Mouse (Mus musculus) heart, embryonic 11.5 days (tissue): Measurements from ENCODE around the gene Apeh. TPM values are rescaled to one million over a fixed set of nuclear protein-coding genes. Genes with fewer than 3 reads are reported as not detected.

Experiments used
- ATAC-seq: fragments of 200-750 bp; cut with Nextera tagmentation; replicated peaks from 2 replicates; pipeline ENCODE4 v1.8.0; 2017; ENCODE audit warnings: moderate library complexity; ENCODE audit not compliant: insufficient number of reproducible peaks, low FRiP score, low TSS enrichment
- H3K27ac ChIP-seq: fragments of 300-500 bp; sonication (generic); 2 replicates; pipeline ENCODE4 v1.5.1; 2014; ENCODE audit warnings: mild to moderate bottlenecking, low read depth, low read length
- H3K27me3 ChIP-seq: fragments of 300-500 bp; sonication (generic); 2 replicates; pipeline ENCODE4 v1.6.1; 2014; ENCODE audit warnings: mild to moderate bottlenecking, low read length, mixed read lengths; ENCODE audit not compliant: control insufficient read depth, insufficient read depth
- H3K36me3 ChIP-seq: fragments of 300-500 bp; sonication (generic); 2 replicates; pipeline ENCODE4 v1.6.1; 2014; ENCODE audit warnings: mild to moderate bottlenecking, low read length, moderate library complexity, mixed read lengths; ENCODE audit not compliant: control insufficient read depth, insufficient read depth
- H3K4me1 ChIP-seq: fragments of 300-500 bp; sonication (generic); 2 replicates; pipeline ENCODE4 v1.6.1; 2014; ENCODE audit warnings: low read length; ENCODE audit not compliant: control insufficient read depth, insufficient read depth
- H3K4me2 ChIP-seq: fragments of 300-500 bp; sonication (generic); 2 replicates; pipeline ENCODE4 v1.6.1; 2014; ENCODE audit warnings: mild to moderate bottlenecking, moderate library complexity
- H3K4me3 ChIP-seq: fragments of 300-500 bp; sonication (generic); 2 replicates; pipeline ENCODE4 v1.5.1; 2014; ENCODE audit warnings: low read depth, low read length
- H3K9ac ChIP-seq: fragments of 300-500 bp; sonication (generic); 2 replicates; pipeline ENCODE4 v1.6.1; 2014; ENCODE audit warnings: mild to moderate bottlenecking, low read depth, low read length, moderate library complexity
- H3K9me3 ChIP-seq: fragments of 300-500 bp; sonication (generic); replicated peaks from 2 replicates; pipeline ENCODE4 v1.6.1; 2016; ENCODE audit warnings: low read length; ENCODE audit not compliant: control insufficient read depth
- WGBS: fragments of 180-500 bp; shearing (Covaris S2); extraction: QIAGEN DNeasy Blood & Tissue Kit; methylation state at CpG from one replicate; pipeline ENCODE4 v1.1.7; 2014; ENCODE audit not compliant: insufficient replicate concordance; 5-methylcytosine and 5-hydroxymethylcytosine counted together
- microRNA-seq: library from miRNA; unstranded; fragments of <30 nt; microRNA quantifications from one replicate; pipeline ENCODE4, GENCODE M21; 2016; ENCODE audit warnings: borderline number of aligned reads
- polyA plus RNA-seq: library from polyadenylated mRNA; unstranded; fragments of >200 nt; fragmentation: Nextera tagmentation; extraction: Ambion mirVana; gene quantifications from 2 replicates; pipeline ENCODE4 v1.2.1, GENCODE M21; 2014

The Apeh gene
- polyA plus RNA-seq, 1 experiment from 2014 or later: 64.5 TPM

DNA sequence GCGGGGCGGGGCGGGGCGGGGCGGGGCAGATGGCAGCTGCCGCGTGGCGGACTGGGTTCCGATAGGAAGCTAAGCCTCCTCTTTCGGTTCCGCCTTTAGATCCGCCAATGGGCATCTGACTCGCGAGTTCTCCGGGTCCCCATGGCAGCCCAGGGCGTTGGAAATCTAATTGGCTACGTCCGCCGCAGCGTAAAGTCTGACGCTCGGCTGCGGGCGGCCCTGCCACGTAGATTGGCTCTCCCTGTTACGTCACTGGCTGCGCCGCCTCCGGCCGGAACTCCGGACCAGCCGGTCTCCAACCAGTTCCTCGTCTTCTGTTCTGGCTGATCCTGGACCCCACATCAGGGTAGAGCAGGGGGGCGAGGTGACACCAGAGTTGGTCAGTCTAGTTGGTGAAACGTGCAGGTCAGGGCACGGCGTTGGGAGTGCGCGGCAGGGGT lies 45.4 kb downstream of the Apeh start, which contains the start of gene Gmppb:
TSS of gene Gmppb (plus strand) at position 227 of the 440 bp plus-strand sequence.
- peak within 1 kb of the TSS; percentile 60 for H3K27ac ChIP-seq
- peaks cover 34% of the 10 kb centered on the region for H3K4me1 ChIP-seq
- under 1% methylated on average over 39 of the region's 39 CpGs for WGBS
- peak within 1 kb of the TSS; percentile 76 for H3K4me3 ChIP-seq
- no peaks in the 10 kb centered on the region for H3K9me3 ChIP-seq
- H3K4me2 ChIP-seq: peak within 1 kb of the TSS; percentile 73
- H3K27me3 ChIP-seq: no peaks in the 10 kb centered on the region
- ATAC-seq: peak; percentile 90
- peak within 1 kb of the TSS; percentile 79 for H3K9ac ChIP-seq
- peaks cover 28% of the 10 kb centered on the region for H3K36me3 ChIP-seq

DNA sequence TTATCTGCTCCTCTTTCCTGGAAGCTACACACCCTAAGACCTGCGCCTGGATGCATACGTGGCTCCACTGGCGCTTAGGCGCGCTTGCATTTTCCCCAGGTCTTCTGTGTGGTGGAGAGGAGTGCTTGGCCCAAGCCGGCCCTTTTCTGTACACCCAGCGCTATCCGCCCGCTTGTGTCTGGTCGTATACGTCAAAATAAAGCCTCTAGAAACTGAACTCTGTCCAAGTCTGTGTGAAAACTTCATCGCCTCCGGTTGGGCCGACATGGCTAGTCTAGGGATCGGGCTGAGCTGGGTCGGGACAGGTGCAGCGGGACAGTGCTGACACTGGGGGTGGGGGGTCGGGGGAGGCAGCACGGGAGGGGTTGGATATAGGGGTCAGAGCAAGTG lies 45.8 kb downstream of the Apeh start:
- Histone ChIP-seq H3K27ac (peak overlapping the region; percentile 60), H3K9me3 (no peaks in the 10 kb centered on the region), H3K27me3 (no peaks in the 10 kb centered on the region), H3K9ac (peak overlapping the region; percentile 59; the same call in 1 of the 2 replicates), H3K4me2 (peak overlapping the region; percentile 73), H3K4me3 (peak overlapping the region; percentile 76), H3K36me3 (peaks cover 26% of the 10 kb centered on the region), H3K4me1 (peaks cover 32% of the 10 kb centered on the region)
- ATAC-seq: peak; percentile 8
- under 1% methylated on average over 19 of the region's 19 CpGs for WGBS

DNA sequence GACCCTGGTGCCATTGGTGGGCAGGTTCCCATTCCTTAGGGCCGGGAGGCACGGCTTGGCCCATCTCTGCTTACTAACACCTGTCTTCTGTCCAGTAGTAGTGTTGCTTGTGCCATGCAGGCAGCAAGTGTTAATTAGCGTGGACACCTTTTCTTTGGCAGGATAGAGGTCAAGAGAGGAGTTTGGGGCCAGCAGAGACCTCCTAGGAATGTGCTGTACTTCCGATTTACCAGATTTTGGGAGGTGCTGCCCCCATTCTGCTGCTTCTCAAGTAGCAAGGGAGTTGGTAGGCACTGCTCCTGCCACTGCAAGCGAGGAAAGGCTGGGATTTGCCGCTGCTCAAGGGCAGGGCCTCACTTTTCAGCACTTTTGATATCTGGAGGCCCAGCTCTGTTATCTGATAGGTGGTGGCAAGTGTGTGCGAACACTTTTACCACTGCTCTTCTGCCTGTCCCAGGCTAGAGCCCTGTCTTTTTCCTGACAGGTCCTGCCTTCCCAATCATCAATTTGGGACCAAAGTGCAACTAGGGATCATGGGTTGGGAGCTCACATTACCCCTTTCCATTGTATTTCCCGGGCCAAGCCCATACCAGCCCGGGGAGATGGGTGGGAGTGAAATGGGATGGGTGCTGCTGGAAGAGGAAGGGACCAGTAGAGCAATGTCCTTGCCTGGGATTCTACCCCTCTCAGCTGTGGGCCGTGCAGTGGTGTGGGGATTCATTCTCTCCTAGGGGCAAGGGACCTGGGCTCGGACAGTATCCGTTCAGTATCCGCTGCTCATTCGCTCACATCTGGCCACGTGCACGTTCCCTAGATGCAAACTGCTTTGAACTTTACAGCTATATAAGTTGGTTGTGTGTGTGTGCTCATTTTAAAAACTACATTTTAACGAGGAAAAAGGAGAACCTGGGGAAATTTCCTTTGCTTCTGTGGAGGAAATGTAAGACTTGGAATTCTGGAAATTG lies 46.5 kb downstream of the Apeh start:
- Histone ChIP-seq H3K27ac (peak overlapping the region; percentile 60), H3K9me3 (no peaks in the 10 kb centered on the region), H3K4me1 (peaks cover 25% of the 10 kb centered on the region), H3K27me3 (no peaks in the 10 kb centered on the region), H3K9ac (peak overlapping the region; percentile 59; the same call in 1 of the 2 replicates), H3K4me2 (peak overlapping the region; percentile 73), H3K4me3 (peak overlapping the region; percentile 76), H3K36me3 (peaks cover 26% of the 10 kb centered on the region)
- no peak for ATAC-seq
- 36% methylated on average over 17 of the region's 17 CpGs for WGBS

DNA sequence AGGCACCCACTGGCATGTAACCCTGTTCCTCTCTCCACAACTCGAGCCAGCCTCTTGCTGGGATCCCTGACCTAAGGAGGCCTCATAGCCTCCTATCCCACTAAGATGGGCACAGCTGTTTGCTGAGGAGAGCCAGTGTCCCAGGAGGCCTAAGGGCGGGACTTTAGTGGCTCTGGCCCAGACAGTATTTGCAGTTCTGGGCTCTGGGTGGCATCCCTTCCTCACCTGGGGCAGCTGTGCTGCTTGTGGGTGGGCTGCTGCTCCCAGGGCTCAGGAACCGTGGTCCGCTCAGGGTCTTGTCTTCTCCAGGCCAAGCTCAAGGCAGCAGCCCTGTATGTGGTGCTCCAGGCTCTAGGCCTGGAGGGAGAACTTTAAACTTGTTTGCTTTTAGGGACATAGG lies 47.8 kb downstream of the Apeh start:
- Histone ChIP-seq H3K27ac (no peak overlapping the region), H3K4me1 (peaks cover 22% of the 10 kb centered on the region), H3K36me3 (peaks cover 31% of the 10 kb centered on the region), H3K4me2 (no peak overlapping the region), H3K4me3 (no peak overlapping the region), H3K27me3 (no peaks in the 10 kb centered on the region), H3K9me3 (no peaks in the 10 kb centered on the region), H3K9ac (peak overlapping the region; percentile 23; the same call in 1 of the 2 replicates)
- whole genome bisulfite sequencing: 89% methylated on average over 4 of the region's 4 CpGs
- ATAC-seq: no peak

DNA sequence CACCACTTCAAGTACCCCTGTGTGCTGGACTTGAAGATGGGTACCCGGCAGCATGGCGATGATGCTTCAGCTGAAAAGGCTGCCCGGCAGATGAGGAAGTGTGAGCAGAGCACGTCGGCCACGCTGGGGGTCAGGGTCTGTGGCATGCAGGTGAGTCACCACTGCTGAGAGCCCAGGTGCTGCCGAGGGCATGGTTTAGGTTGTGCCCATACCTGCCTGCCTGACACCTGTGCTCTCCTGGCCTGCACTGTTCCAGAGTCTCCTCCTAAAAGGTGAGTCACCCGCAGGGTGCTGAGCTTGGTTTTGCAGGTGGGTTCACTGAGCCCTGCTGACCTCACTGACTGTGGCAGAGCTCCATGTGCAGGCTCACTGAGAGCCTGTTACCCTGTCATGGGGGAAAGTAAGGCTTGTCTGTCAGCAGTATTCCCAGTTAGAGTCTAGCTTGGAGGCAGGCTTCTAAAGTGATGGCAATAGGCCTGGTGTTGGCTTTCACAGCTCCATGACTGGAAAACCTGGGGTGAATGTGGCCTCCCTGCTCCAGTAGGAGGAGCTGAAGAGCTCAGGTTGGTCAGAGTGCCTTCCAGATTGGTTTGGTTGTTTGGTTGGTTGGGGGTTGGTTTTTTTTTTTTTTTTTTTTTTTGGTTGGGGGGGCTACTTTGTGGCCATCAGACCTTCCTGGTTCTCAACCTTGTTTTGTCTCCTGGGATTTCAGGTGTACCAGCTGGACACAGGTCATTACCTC lies 49.5 kb downstream of the Apeh start:
- Histone ChIP-seq H3K4me1 (peaks cover 22% of the 10 kb centered on the region), H3K27me3 (no peaks in the 10 kb centered on the region), H3K4me2 (no peak overlapping the region), H3K27ac (no peak overlapping the region), H3K9ac (no peak overlapping the region), H3K4me3 (no peak overlapping the region), H3K9me3 (no peaks in the 10 kb centered on the region), H3K36me3 (peaks cover 37% of the 10 kb centered on the region)
- ATAC-seq: no peak
- 95% methylated on average over 8 of the region's 8 CpGs for WGBS

Small RNA genes within 50 kb of the gene (microRNA-seq; reads per million reads assigned to microRNA genes)
- not detected for gene Gm47303
- gene Mir7088: not detected

Other genes starting within 250 kb of the Apeh start
- gene Rbm6, start 221.4 kb downstream of the Apeh start, polyA plus RNA-seq: 46.0 and 51.3 TPM in 2 replicates
- gene Mon1a, start 206.5 kb downstream of the Apeh start, polyA plus RNA-seq: 9.6 and 11.9 TPM in 2 replicates
- 1.3 and 1.6 TPM in 2 replicates for gene Mst1r, start 187.7 kb downstream of the Apeh start, polyA plus RNA-seq
- gene Actl11, start 166.1 kb downstream of the Apeh start, polyA plus RNA-seq: not detected in 2 replicates
- gene Camkv, start 158.9 kb downstream of the Apeh start, polyA plus RNA-seq: 0.46 and 0.70 TPM in 2 replicates
- 14.5 and 16.7 TPM in 2 replicates for gene Traip, start 144.5 kb downstream of the Apeh start, polyA plus RNA-seq
- 43.9 and 47.8 TPM in 2 replicates for gene Uba7, start 119.1 kb downstream of the Apeh start, polyA plus RNA-seq
- 3.2 and 4.0 TPM in 2 replicates for gene Gm20661, start 111.5 kb downstream of the Apeh start, polyA plus RNA-seq
- 66.6 and 66.8 TPM in 2 replicates for gene Inka1, start 108.7 kb downstream of the Apeh start, polyA plus RNA-seq
- gene Cdhr4, start 102.1 kb downstream of the Apeh start, polyA plus RNA-seq: 7.0 and 10.2 TPM in 2 replicates
- gene Gm20662, start 98.3 kb downstream of the Apeh start, polyA plus RNA-seq: 0.52 and 0.90 TPM in 2 replicates
- gene Ip6k1, start 92.1 kb downstream of the Apeh start, polyA plus RNA-seq: 17.0 and 25.5 TPM in 2 replicates
- gene Gmppb, start 45.4 kb downstream of the Apeh start, polyA plus RNA-seq: 24.0 and 24.5 TPM in 2 replicates
- 1.1 and 1.9 TPM in 2 replicates for gene Amigo3, start 41.4 kb downstream of the Apeh start, polyA plus RNA-seq
- 1.4 and 1.8 TPM in 2 replicates for gene Mst1, start 14.2 kb downstream of the Apeh start, polyA plus RNA-seq
- 23.4 and 27.2 TPM in 2 replicates for gene Rnf123, start 11.3 kb downstream of the Apeh start, polyA plus RNA-seq
- 0.58 and 0.77 TPM in 2 replicates for gene Bsn, start 95.8 kb upstream of the Apeh start, polyA plus RNA-seq
- gene Dag1, start 169.4 kb upstream of the Apeh start, polyA plus RNA-seq: 115 and 149 TPM in 2 replicates
- 25.1 and 26.0 TPM in 2 replicates for gene Nicn1, start 195.8 kb upstream of the Apeh start, polyA plus RNA-seq
- gene Amt, start 202.2 kb upstream of the Apeh start, polyA plus RNA-seq: 12.9 and 15.3 TPM in 2 replicates
- gene Rhoa, start 211.5 kb upstream of the Apeh start, polyA plus RNA-seq: 252 and 277 TPM in 2 replicates
- gene Tcta, start 211.6 kb upstream of the Apeh start, polyA plus RNA-seq: 28.5 and 34.7 TPM in 2 replicates
- gene Gpx1, start 244.3 kb upstream of the Apeh start, polyA plus RNA-seq: 1,289 and 1,462 TPM in 2 replicates